Mouse (Mus musculus) lung, postnatal 0 days (tissue): ENCODE measurements around the gene Gale.

Experiments used
- CTCF ChIP-seq: IDR thresholded peaks from 2 replicates; pipeline ENCODE4 v1.5.1; 2016; ENCODE audit warnings: antibody characterized with exemption, mild to moderate bottlenecking
- EP300 ChIP-seq: IDR thresholded peaks from 2 replicates; pipeline ENCODE4 v1.6.1; 2016; ENCODE audit warnings: antibody characterized with exemption, mild to moderate bottlenecking, control low read depth

GRCm38 (mm10) chr4:135967086-135967760, 3.7 kb downstream of the Gale start:
- no peak for TF ChIP-seq CTCF
- no peak for TF ChIP-seq EP300
